Mouse (Mus musculus) kidney, adult 2 months (tissue): ENCODE data around the gene Trim71.

ENCODE experiments used
- CTCF ChIP-seq: fragments of 200-500 bp; conservative IDR thresholded peaks from 2 replicates; pipeline ENCODE4 v1.5.1; 2011; ENCODE audit warnings: low read depth, mild to moderate bottlenecking, control low read depth, low read length, moderate library complexity, mixed read lengths; ENCODE audit not compliant: insufficient read depth, insufficient read length
- POLR2A ChIP-seq: fragments of 200-500 bp; IDR thresholded peaks from one replicate; pipeline ENCODE4 v1.6.1; 2011; ENCODE audit warnings: low read depth, low read length, control low read depth

GRCm38 (mm10) chr9:114543882-114544753 is 20.1 kb downstream of the Trim71 start:
- TF ChIP-seq POLR2A = no peak
- no peak for TF ChIP-seq CTCF
